Mouse (Mus musculus): Measurements from ENCODE around the gene Sept6. TPM values are rescaled to one million over a fixed set of nuclear protein-coding genes. Genes with fewer than 3 reads are reported as not detected.

The Sept6 gene
- 10 to 100 TPM; 47.6 to 48.4 TPM for total RNA-seq (2021)
- long read RNA-seq, transcript Sept6-202 (10 exons, 3,457 nt), result major isoform, 47 of 65 reads
- long read RNA-seq, partial matches to known transcripts, result 4 of 65 reads
- long read RNA-seq, other reads (novel, unspliced or antisense), result 13 of 65 reads

- DNase-seq (ENCODE audit: low spot score in 2 of 2), result no peak
Measured at GRCm38 (mm10) chrX:36991694-36992093, at the start of gene Sept6. Gene Sept6, minus strand, starts transcription at chrX:36991794.

- DNase-seq (ENCODE audit: low spot score in 2 of 2), result peak; percentile 8 to 35
Measured at GRCm38 (mm10) chrX:37028378-37028777, 36.8 kb upstream of the Sept6 start.

- no peak for DNase-seq (ENCODE audit: low spot score in 2 of 2)
Measured at GRCm38 (mm10) chrX:37023652-37024309, 32.2 kb upstream of the Sept6 start.

- DNase-seq (ENCODE audit: low spot score in 2 of 2), result peak; percentile 19 to 68
Measured at GRCm38 (mm10) chrX:37022690-37023089, 31.1 kb upstream of the Sept6 start.

DNA sequence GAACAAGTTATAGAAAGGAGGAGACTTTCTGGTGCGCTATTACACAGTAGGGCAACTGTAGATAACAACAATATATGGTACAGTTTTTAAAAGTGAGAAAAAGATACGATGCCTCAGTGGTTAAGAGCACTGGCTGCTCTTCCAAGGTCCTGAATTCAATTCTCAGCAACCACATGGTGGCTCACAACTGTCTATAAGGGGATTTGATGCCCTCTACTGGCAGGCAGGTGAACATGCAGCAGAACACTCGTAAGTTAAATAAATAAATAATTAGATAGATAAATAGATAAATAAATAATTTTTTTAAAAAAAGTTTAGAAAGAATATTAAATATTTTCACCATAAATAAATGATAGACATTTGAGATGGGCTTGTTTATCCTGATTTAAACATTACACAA lies 27.5 kb upstream of the Sept6 start:
- no peak for DNase-seq (ENCODE audit: low spot score in 2 of 2)

GRCm38 (mm10) chrX:37018150-37018654 lies 26.6 kb upstream of the Sept6 start:
- no peak for DNase-seq (ENCODE audit: low spot score in 2 of 2)

- DNase-seq (ENCODE audit: low spot score in 2 of 2), result no peak
Measured at GRCm38 (mm10) chrX:37013870-37014269, 22.3 kb upstream of the Sept6 start.

- no peak for DNase-seq (ENCODE audit: low spot score in 2 of 2)
Measured at GRCm38 (mm10) chrX:36991039-36991438, 555 bp downstream of the Sept6 start.

GRCm38 (mm10) chrX:36989752-36990404 lies 1.7 kb downstream of the Sept6 start:
- no peak for DNase-seq (ENCODE audit: low spot score in 2 of 2)

DNA sequence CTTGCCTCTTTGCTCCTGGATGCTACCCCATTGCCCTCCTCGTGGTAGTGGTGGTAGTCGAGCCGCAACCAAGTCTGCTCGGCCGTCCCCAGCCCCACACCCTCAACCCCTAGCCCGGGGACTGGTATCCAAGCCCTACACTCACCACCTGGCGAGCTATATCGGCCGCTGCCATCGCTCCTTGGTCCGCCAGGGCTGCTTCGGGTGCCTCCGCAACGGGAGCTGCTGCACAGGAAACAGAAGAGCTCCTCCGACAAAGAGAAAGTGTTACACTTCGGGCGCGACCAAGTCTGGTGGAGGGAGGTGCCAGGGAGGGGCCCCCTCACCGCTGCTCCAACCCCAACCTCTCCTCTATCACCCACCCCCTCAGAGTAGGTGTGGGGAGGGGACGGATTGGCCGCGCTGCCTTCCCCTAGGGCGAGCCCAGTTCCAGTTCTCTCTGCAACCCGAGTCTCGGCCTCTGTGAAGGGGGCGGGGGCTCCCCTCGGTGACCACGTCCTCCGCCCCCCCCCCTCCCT lies 2.3 kb downstream of the Sept6 start:
- DNase-seq (ENCODE audit: low spot score in 2 of 2), result peak; percentile 28 to 40

DNA sequence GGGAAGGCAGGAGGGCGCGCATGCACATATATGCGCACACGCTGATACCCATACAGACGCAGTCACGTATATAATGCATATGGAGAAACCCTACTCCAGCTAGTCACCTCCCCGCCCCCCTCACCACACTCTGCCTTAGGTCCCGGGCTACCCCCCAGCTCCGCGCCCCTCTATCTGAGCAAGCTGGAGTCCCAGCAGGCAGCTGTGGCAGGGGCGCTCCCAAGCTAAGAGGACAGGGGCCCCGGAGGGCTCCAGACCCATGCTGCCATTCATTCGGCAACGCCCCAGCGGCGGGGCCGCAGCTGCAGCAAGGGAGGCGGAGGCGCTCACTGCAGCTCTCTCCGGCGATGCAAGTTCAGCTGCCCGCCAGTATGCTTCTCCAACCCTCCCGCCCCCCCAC lies 2.8 kb downstream of the Sept6 start:
- DNase-seq (ENCODE audit: low spot score in 2 of 2), result peak in 1 of 2 experiments; percentile 5

- DNase-seq (ENCODE audit: low spot score in 2 of 2), result no peak
Measured at GRCm38 (mm10) chrX:36987851-36988250, 3.7 kb downstream of the Sept6 start.

DNA sequence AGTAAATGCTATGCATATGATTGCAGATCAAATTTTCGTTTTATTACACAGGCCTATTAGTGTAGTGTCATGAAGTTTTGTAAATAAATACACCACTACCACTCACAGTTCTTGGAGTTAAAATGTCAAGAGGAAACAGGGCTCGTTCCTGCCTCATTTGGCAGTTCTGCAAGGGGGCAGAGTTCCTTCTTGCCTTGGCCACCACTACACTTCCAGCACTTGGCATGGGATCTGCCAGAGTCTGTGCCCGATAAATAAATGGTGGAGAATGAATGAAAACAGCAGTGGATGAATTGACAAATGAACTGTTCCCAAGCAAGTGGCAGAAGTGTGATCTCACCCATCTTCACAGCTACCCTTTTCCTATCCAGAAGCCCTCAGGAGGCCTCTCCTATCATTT lies 6.6 kb downstream of the Sept6 start:
- DNase-seq (ENCODE audit: low spot score in 2 of 2), result no peak

DNA sequence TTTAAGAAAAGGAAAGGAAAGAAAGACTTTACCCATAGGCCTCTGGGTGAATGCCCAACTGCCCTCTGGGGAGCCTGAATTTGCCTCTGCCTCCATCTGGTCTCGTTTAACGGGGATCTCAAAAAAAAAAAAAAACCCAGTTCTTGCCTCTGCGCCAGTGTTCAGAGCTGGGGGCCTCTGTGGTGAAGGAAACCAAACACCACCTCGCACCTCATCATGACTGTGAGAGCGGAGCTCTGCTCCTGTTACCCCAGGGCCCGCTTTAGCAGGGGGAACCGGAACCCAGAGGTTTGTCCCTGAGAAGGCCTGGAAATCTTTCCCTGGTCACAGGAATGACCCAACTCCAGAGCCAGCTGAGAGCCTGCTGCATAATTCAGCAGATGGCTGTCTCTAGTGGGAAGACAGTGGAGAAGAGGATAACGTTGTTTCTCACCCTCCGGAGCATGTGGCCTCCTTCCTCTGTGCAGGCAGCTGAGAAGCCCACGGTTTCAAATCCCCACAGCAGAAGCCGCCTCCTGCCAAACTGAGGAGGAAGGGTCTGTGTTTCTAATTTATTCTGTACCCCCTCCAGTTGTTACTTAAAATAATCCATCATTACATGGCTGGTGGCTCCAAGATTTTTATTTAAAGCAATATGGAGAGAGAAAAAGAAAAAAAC lies 7.8 kb downstream of the Sept6 start:
- DNase-seq (ENCODE audit: low spot score in 2 of 2), result peak in 1 of 2 experiments; percentile 27

GRCm38 (mm10) chrX:36982892-36983653 lies 8.5 kb downstream of the Sept6 start:
- no peak for DNase-seq (ENCODE audit: low spot score in 2 of 2)

DNA sequence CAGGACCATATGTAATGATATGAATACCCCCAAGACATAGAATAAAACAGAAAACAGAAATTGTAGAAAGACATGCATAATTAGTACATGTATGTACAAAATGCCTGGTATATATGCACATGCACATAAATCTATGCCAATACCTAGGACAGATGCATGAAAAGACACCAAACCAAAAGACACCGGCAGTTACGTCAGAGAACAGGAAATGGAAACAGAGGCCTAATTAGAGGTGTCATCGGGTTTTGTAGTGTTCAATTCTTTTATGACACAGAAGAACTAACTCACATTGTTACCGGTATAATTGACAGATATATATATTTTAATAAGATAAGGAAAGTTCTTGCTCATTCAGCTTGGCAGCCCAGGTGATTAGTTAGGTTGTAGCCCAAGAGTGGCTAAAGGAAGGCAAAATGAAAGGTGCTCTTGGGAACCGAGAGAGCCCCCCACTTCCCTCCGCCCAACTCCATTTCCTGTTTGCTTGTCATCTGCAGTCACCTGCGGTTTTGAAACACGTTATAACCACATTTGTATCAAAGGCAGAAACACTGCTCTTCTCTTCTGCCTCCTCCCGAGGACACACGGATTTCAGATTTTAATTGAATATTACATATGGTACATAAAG lies 10.9 kb downstream of the Sept6 start:
- DNase-seq (ENCODE audit: low spot score in 2 of 2), result no peak

- DNase-seq (ENCODE audit: low spot score in 2 of 2), result no peak
Measured at GRCm38 (mm10) chrX:36977863-36978262, 13.7 kb downstream of the Sept6 start.

DNA sequence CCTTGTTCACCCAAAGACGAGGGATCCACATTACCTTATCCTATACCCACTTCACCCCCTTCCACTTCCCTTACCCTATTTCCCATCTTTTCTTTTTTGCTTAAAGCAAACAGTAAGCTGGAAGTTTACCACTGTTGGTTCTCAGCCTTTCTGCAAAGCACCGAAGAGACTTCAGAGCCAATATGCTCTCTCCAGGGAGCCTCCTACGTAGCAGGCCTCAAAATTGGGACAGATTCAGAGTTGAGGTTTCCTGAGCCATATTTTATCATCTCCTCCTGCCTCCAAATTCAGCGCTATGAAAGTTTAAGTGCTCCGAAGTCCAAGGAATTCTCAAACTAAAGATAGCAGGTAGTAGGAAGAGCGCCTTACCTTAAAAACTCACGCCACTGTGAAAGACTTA lies 14.6 kb downstream of the Sept6 start:
- peak in 1 of 2 experiments; percentile 49 for DNase-seq (ENCODE audit: low spot score in 2 of 2)

DNA sequence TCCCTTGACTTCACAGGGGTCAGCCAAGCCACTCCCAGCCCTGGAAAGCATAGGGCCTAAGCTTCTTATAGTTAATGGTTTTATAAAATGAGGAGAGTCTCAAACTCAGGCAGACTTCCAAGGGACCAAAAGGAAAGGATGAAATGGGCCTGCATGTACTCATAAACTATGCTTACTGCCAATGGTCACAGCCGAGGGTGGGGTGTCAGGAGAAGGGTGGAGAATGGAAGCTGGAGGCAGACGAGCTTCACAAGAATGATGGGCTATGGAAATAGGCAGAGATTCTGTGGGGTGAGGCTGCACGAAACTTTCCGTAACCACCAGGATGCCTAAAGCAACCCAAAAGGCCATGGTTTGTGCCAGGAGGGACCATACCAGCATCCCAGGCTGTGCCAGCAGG lies 15.3 kb downstream of the Sept6 start:
- no peak for DNase-seq (ENCODE audit: low spot score in 2 of 2)

GRCm38 (mm10) chrX:36974905-36975304 lies 16.7 kb downstream of the Sept6 start:
- peak in 1 of 2 experiments; percentile 39 for DNase-seq (ENCODE audit: low spot score in 2 of 2)

All from layer of hippocampus, adult 18-20 months (tissue).